Mouse (Mus musculus) midbrain, embryonic 14.5 days (tissue): Measurements from ENCODE around the gene Actc1. TPM values are rescaled to one million over a fixed set of nuclear protein-coding genes. Genes with fewer than 3 reads are reported as not detected.
A peak's percentile ranks its signal among the peaks of the same experiment; 100 is the strongest.

Source experiments
- ATAC-seq: fragments of 200-750 bp; cut with Nextera tagmentation; 2 replicates; pipeline ENCODE4 v1.8.0; 2017; ENCODE audit warnings: moderate number of reproducible peaks, moderate library complexity; ENCODE audit not compliant: low FRiP score, low TSS enrichment
- DNase-seq: peaks from one replicate; pipeline ENCODE4 v3.0.0-alpha.2; 2015
- H3K27ac ChIP-seq: fragments of 300-500 bp; sonication (generic); replicated peaks from 2 replicates; pipeline ENCODE4 v1.5.1; 2014; ENCODE audit warnings: mild to moderate bottlenecking, low read depth, low read length, moderate library complexity
- H3K27me3 ChIP-seq: fragments of 300-500 bp; sonication (generic); 2 replicates; pipeline ENCODE4 v1.6.1; 2014; ENCODE audit warnings: low read length, control low read depth, mixed read lengths; ENCODE audit not compliant: control insufficient read depth, insufficient read depth
- H3K36me3 ChIP-seq: fragments of 300-500 bp; sonication (generic); 2 replicates; pipeline ENCODE4 v1.6.1; 2014; ENCODE audit warnings: low read length, control low read depth; ENCODE audit not compliant: control insufficient read depth, insufficient read depth
- H3K4me1 ChIP-seq: fragments of 300-500 bp; sonication (generic); 2 replicates; pipeline ENCODE4 v1.6.1; 2014; ENCODE audit warnings: mild to moderate bottlenecking, antibody characterized with exemption, low read length, control low read depth; ENCODE audit not compliant: control insufficient read depth, insufficient read depth
- H3K4me2 ChIP-seq: fragments of 300-500 bp; sonication (generic); 2 replicates; pipeline ENCODE4 v1.6.1; 2014; ENCODE audit warnings: mild to moderate bottlenecking, low read length, moderate library complexity
- H3K4me3 ChIP-seq: fragments of 300-500 bp; sonication (generic); replicated peaks from 2 replicates; pipeline ENCODE4 v1.5.1; 2014; ENCODE audit warnings: low read depth, low read length
- H3K9ac ChIP-seq: fragments of 300-500 bp; sonication (generic); replicated peaks from 2 replicates; pipeline ENCODE4 v1.6.1; 2014; ENCODE audit warnings: mild to moderate bottlenecking, low read length, moderate library complexity
- H3K9me3 ChIP-seq: fragments of 300-500 bp; sonication (generic); 2 replicates; pipeline ENCODE4 v1.6.1; 2016; ENCODE audit warnings: low read length, control low read depth, mixed read lengths; ENCODE audit not compliant: control insufficient read depth
- WGBS: fragments of 180-500 bp; shearing (Covaris S2); extraction: QIAGEN DNeasy Blood & Tissue Kit; methylation state at CpG from one replicate; pipeline ENCODE4 v1.1.7; 2014; 5-methylcytosine and 5-hydroxymethylcytosine counted together
- polyA plus RNA-seq: library from polyadenylated mRNA; unstranded; fragments of >200 nt; fragmentation: Nextera tagmentation; extraction: Ambion mirVana; gene quantifications from 2 replicates; pipeline ENCODE4 v1.2.1, GENCODE M21; 2014

Actc1 gene
- polyA plus RNA-seq, 1 experiment from 2014 or later, result 0.89 TPM

DNA sequence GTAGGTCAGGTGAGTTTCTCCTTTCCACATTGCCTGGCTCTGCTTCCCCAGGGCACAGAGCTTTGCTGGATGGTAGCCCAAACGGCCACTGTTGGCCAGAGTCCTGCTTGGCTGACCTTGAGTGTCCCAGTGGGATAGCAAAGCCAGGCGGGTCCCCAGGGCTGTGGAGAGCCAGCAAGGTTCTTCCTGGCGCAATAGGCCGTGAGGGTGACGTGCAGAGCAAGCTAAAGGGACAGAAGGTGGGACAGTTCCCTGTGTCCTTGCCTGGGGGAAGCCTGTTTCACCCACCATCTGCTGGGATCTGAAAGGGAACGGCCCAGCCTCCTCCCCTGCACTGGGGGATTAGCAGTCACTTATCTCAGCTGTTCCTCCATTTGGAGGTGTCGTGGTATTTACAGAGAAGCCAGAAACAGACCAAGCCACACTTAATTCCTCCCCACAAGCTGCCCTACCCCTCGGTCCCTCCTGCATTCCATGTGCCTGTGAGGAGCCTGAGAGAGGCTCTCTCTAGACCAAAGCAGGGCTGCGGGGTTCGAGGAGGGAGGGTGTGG, 4.0 kb upstream of the Actc1 start:
- ATAC-seq (peak; percentile 54; the same call in 1 of the 2 replicates), DNase-seq (peak; percentile 35)
- peak overlapping the region; percentile 2; the same call in 1 of the 2 replicates for H3K4me2 ChIP-seq
- no peaks in the 10 kb centered on the region for H3K36me3 ChIP-seq
- WGBS, result 19% methylated on average over 10 of the region's 10 CpGs
- peaks cover 10% of the 10 kb centered on the region; the same call in 1 of the 2 replicates for H3K4me1 ChIP-seq
- no peak overlapping the region for H3K9ac ChIP-seq
- H3K4me3 ChIP-seq, result no peak overlapping the region
- H3K27ac ChIP-seq, result no peak overlapping the region
- H3K27me3 ChIP-seq, result no peaks in the 10 kb centered on the region
- no peaks in the 10 kb centered on the region for H3K9me3 ChIP-seq

DNA sequence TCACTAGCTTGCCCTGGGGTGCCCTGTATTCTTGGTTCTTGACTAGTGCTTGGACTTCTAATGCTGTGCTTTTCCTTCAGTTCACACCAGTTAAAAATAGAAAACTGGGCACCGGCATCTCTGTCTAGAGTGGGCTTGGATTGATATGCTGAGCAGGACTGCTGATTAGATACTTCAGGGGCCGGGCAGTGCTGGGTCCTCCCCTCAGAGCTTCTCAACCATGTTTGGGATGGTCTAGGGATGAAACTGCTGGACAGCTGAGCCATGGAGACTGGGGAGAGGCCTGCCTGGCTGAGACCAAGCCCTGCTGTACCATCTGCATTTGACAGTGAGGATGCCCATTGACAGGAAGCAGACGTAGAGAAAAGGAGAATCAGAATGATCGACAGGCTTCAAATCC, 781 bp upstream of the Actc1 start:
- ATAC-seq (no peak), DNase-seq (no peak)
- no peak overlapping the region for H3K9ac ChIP-seq
- WGBS, result 85% methylated on average over 4 of the region's 4 CpGs
- no peak overlapping the region for H3K4me3 ChIP-seq
- H3K36me3 ChIP-seq, result no peaks in the 10 kb centered on the region
- no peaks in the 10 kb centered on the region for H3K9me3 ChIP-seq
- H3K27me3 ChIP-seq, result no peaks in the 10 kb centered on the region
- peaks cover 10% of the 10 kb centered on the region; the same call in 1 of the 2 replicates for H3K4me1 ChIP-seq
- no peak overlapping the region for H3K4me2 ChIP-seq
- no peak overlapping the region for H3K27ac ChIP-seq

DNA sequence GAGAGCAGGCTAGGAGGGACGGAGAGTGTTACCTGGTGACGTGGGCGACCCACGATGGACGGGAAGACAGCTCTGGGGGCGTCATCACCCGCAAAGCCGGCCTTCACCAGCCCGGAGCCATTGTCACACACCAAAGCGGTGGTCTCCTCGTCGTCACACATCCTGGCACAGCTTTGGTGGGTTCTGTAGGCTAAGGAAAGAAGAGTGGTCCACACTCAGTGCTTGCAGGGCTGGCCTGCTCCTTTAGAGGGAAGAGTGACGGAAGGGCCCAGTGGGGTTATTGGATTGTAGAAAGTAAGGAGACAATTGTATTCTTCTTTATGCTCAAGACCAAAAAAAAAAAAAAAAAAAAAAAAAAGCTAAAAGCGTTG, 1.5 kb downstream of the Actc1 start:
- Histone ChIP-seq H3K27me3 (no peaks in the 10 kb centered on the region), H3K9me3 (no peaks in the 10 kb centered on the region), H3K4me2 (no peak overlapping the region), H3K36me3 (no peaks in the 10 kb centered on the region), H3K27ac (no peak overlapping the region), H3K4me1 (no peaks in the 10 kb centered on the region), H3K4me3 (no peak overlapping the region), H3K9ac (no peak overlapping the region)
- 93% methylated on average over 14 of the region's 14 CpGs for WGBS
- ATAC-seq (no peak), DNase-seq (no peak)

DNA sequence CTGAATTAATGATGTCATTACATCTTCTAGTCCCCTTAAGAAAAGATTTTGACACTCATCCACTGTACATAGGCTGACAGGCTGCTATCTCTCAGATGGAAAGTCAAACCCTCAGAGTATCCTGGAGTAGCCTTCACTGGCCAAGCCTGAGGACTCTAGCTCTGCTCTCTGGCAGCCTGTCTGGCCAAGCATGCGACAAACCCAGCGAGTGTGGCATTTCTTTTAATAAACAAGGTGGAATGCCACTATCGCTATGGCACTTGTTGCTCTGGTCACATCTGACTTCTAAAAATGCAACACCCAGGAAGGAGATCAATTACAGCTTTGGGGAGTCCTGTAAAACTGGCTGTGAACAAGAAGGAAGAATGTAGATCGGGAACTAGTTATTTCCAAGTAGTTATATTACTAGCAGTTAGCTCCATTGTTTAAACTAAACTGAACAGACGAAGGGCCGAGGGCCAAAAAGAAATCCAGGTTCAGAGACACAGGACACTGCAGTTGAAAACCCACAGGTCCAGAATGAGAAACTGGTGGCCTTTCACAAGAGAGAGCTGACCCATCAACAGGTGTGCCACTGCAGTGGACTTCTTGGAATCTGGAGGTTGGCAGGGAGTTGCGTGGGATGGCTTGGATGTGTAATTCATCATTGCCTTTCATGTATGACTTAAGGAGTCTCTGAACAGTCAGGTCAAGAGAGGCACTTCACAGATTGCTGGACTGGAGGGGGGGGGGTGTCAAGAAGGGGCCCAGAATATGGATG, 2.1 kb downstream of the Actc1 start:
- H3K4me2 ChIP-seq, result no peak overlapping the region
- H3K9me3 ChIP-seq, result no peaks in the 10 kb centered on the region
- H3K9ac ChIP-seq, result no peak overlapping the region
- H3K4me1 ChIP-seq, result no peaks in the 10 kb centered on the region
- H3K4me3 ChIP-seq, result no peak overlapping the region
- H3K27ac ChIP-seq, result no peak overlapping the region
- DNase-seq, result no peak
- H3K27me3 ChIP-seq, result no peaks in the 10 kb centered on the region
- H3K36me3 ChIP-seq, result no peaks in the 10 kb centered on the region
- WGBS, result 94% methylated on average over 7 of the region's 7 CpGs
- ATAC-seq, result no peak

DNA sequence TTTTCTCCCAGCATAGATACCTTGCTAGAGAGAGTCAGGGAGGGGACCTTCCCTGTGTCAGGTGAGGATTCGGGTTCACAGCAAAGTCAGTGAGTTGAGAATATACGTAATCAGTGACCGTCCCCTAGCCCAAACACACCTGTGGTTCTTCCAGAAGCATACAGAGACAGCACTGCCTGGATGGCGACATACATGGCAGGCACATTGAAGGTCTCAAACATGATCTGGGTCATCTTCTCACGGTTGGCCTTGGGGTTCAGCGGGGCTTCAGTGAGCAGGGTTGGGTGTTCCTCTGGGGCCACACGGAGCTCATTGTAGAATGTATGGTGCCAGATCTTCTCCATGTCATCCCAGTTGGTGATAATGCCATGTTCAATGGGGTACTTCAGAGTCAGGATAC, 3.2 kb downstream of the Actc1 start:
- H3K9ac ChIP-seq, result no peak overlapping the region
- no peak overlapping the region for H3K4me3 ChIP-seq
- DNase-seq (no peak), ATAC-seq (no peak)
- H3K9me3 ChIP-seq, result no peaks in the 10 kb centered on the region
- no peak overlapping the region for H3K27ac ChIP-seq
- H3K4me1 ChIP-seq, result no peaks in the 10 kb centered on the region
- WGBS, result 93% methylated on average over 7 of the region's 7 CpGs
- no peaks in the 10 kb centered on the region for H3K36me3 ChIP-seq
- H3K27me3 ChIP-seq, result no peaks in the 10 kb centered on the region
- H3K4me2 ChIP-seq, result no peak overlapping the region

DNA sequence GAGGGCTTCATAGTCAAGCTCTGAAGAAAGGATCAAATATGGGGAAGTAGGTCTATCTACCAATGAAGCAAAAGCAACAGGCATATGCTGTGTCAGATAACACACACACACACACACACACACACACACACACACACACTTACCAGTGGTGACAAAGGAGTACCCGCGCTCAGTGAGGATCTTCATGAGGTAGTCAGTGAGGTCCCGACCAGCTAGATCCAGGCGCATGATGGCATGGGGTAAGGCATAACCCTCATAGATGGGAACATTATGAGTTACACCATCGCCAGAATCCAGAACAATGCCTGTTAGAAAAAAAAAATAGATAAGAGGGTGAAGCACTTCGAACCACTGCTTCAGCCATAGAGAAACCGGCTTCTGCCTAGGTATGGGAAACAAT, 4.0 kb downstream of the Actc1 start:
- no peaks in the 10 kb centered on the region for H3K36me3 ChIP-seq
- 94% methylated on average over 7 of the region's 7 CpGs for WGBS
- H3K9ac ChIP-seq, result no peak overlapping the region
- no peak overlapping the region for H3K4me2 ChIP-seq
- no peak for ATAC-seq
- no peak overlapping the region for H3K27ac ChIP-seq
- no peaks in the 10 kb centered on the region for H3K4me1 ChIP-seq
- DNase-seq, result no peak
- no peaks in the 10 kb centered on the region for H3K27me3 ChIP-seq
- no peak overlapping the region for H3K4me3 ChIP-seq
- no peaks in the 10 kb centered on the region for H3K9me3 ChIP-seq

DNA sequence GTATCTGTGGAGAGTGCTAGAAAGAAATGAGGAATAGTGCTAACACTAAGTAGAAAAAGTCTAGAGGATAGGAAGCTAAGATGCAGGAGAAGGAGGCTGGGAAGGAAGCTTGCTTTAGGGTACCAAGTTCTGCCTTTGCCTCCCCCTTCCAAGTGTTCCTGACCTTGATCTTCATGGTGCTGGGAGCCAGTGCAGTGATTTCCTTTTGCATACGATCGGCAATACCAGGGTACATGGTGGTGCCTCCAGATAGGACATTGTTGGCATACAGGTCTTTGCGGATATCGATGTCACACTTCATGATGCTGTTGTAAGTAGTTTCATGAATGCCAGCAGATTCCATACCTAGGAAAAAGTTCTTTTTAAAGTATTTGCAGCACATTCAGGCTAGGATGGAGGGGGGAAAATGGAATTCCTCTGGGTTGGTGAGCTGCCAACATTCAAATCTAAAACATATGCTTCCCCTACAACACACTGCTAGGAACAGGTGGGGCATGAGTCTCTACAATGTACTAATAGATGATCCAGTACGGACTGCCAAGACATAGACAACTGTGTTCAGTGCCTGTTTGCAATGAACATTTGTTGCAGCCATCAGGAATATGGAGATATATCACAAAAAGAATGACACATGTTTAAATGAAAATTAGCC, 5.3 kb downstream of the Actc1 start:
- Histone ChIP-seq H3K9ac (no peak overlapping the region), H3K27me3 (no peaks in the 10 kb centered on the region), H3K36me3 (no peaks in the 10 kb centered on the region), H3K9me3 (no peaks in the 10 kb centered on the region), H3K4me1 (no peaks in the 10 kb centered on the region), H3K27ac (no peak overlapping the region), H3K4me2 (no peak overlapping the region), H3K4me3 (no peak overlapping the region)
- ATAC-seq (no peak), DNase-seq (no peak)
- 94% methylated on average over 5 of the region's 5 CpGs for WGBS

DNA sequence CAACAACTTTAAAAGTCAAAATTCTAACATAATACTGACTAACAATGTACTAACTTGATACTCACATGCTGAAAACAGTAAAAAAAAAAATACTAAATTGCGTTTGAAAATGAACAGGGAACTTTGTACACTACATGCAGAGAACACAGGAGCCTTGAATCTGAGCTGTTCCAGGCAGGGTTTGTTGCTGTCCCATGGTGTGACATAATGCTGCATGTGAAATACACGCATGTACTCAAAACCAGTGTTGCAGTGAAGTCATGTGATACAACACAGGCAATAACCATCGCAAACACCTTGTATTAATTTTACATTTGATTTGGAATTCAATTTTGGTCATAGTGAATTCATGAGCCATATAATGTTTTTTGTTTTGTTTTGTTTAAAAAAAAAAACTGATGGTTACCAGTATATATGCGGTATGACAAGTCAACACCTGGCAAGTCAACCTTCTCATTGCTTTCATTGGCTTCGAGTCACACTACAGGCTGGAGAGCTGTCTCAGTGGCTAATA, 7.1 kb downstream of the Actc1 start:
- Histone ChIP-seq H3K9ac (no peak overlapping the region), H3K27me3 (no peaks in the 10 kb centered on the region), H3K4me2 (no peak overlapping the region), H3K4me1 (no peaks in the 10 kb centered on the region), H3K36me3 (no peaks in the 10 kb centered on the region), H3K9me3 (no peaks in the 10 kb centered on the region), H3K27ac (no peak overlapping the region), H3K4me3 (no peak overlapping the region)
- WGBS, result 96% methylated on average over 5 of the region's 5 CpGs
- DNase-seq (no peak), ATAC-seq (no peak)
